Mouse (Mus musculus) liver, embryonic 13.5 days (tissue): ENCODE measurements at regions not wholly inside any gene's neighbourhood (a gene's known extent, or its start where the extent isn't known, plus 50 kb on each side); places are given as distances from the start of the nearest gene placed in this dataset.
"Not testable (repeated sequence)": the region's sequence is repeated elsewhere in the genome, so short reads cannot be mapped to it uniquely, and the experiment has no call there.

Experiments used
- ATAC-seq: fragments of 200-750 bp; cut with Nextera tagmentation; 2 replicates; pipeline ENCODE4 v1.8.0; 2017; ENCODE audit warnings: low read depth, mild to moderate bottlenecking, moderate number of reproducible peaks, moderate library complexity
- DNase-seq: peaks from one replicate; pipeline ENCODE4 v3.0.0; 2022
- H3K27ac ChIP-seq: fragments of 300-500 bp; sonication (generic); 2 replicates; pipeline ENCODE4 v1.5.1; 2015; ENCODE audit warnings: moderate library complexity, mild to moderate bottlenecking, inconsistent platforms
- H3K27me3 ChIP-seq: fragments of 300-500 bp; sonication (generic); 2 replicates; pipeline ENCODE4 v1.6.1; 2015; ENCODE audit warnings: mild to moderate bottlenecking, inconsistent platforms
- H3K36me3 ChIP-seq: fragments of 300-500 bp; sonication (generic); 2 replicates; pipeline ENCODE4 v1.6.1; 2015; ENCODE audit warnings: mild to moderate bottlenecking, inconsistent platforms
- H3K4me1 ChIP-seq: fragments of 300-500 bp; sonication (generic); replicated peaks from 2 replicates; pipeline ENCODE4 v1.6.1; 2015; ENCODE audit warnings: inconsistent platforms
- H3K4me2 ChIP-seq: fragments of 300-500 bp; sonication (generic); 2 replicates; pipeline ENCODE4 v1.6.1; 2015; ENCODE audit warnings: inconsistent platforms, mild to moderate bottlenecking, moderate library complexity
- H3K4me3 ChIP-seq: fragments of 300-500 bp; sonication (generic); replicated peaks from 2 replicates; pipeline ENCODE4 v1.5.1; 2015; ENCODE audit warnings: mild to moderate bottlenecking, inconsistent platforms
- H3K9ac ChIP-seq: fragments of 300-500 bp; sonication (generic); 2 replicates; pipeline ENCODE4 v1.6.1; 2015; ENCODE audit warnings: mild to moderate bottlenecking, inconsistent platforms
- H3K9me3 ChIP-seq: fragments of 300-500 bp; sonication (generic); replicated peaks from 2 replicates; pipeline ENCODE4 v1.6.1; 2016; ENCODE audit warnings: inconsistent platforms
- WGBS: fragments of 180-500 bp; shearing (Covaris S2); methylation state at CpG from one replicate; pipeline ENCODE4 v1.1.7; 2015; ENCODE audit not compliant: insufficient replicate concordance; 5-methylcytosine and 5-hydroxymethylcytosine counted together

- H3K4me2 ChIP-seq, result no peak overlapping the region
- H3K36me3 ChIP-seq, result no peaks in the 10 kb centered on the region
- no peak overlapping the region for H3K4me3 ChIP-seq
- H3K9ac ChIP-seq, result no peak overlapping the region
- H3K27me3 ChIP-seq, result no peaks in the 10 kb centered on the region
- H3K27ac ChIP-seq, result no peak overlapping the region
- no peaks in the 10 kb centered on the region for H3K9me3 ChIP-seq
- DNase-seq (no peak), ATAC-seq (no peak)
- H3K4me1 ChIP-seq, result no peaks in the 10 kb centered on the region
- WGBS, result 68% methylated on average over 3 of the region's 3 CpGs
These were observed 218.6 kb upstream of the Nsun6 start for GRCm38 (mm10) chr2:15273446-15273845.

GRCm38 (mm10) chr2:15260486-15261165 lies 205.8 kb upstream of the Nsun6 start:
- no peak overlapping the region for H3K9ac ChIP-seq

GRCm38 (mm10) chr2:15242276-15242675 lies 187.4 kb upstream of the Nsun6 start:
- 58% methylated on average over 1 of the region's 1 CpGs for WGBS

More at GRCm38 (mm10) chr2:15260486-15261165, 205.8 kb upstream of the Nsun6 start:
- ATAC-seq (no peak), DNase-seq (no peak)
- Histone ChIP-seq H3K4me3 (no peak overlapping the region), H3K36me3 (no peaks in the 10 kb centered on the region), H3K27ac (no peak overlapping the region), H3K27me3 (no peaks in the 10 kb centered on the region), H3K9me3 (no peaks in the 10 kb centered on the region), H3K4me2 (no peak overlapping the region), H3K4me1 (no peaks in the 10 kb centered on the region)
- WGBS, result 28% methylated on average over 4 of the region's 4 CpGs

GRCm38 (mm10) chr2:15221910-15222309 lies 167.0 kb upstream of the Nsun6 start:
- no peak overlapping the region for H3K9ac ChIP-seq
- H3K4me1 ChIP-seq, result no peaks in the 10 kb centered on the region
- no peaks in the 10 kb centered on the region for H3K9me3 ChIP-seq
- no peaks in the 10 kb centered on the region for H3K36me3 ChIP-seq
- H3K27me3 ChIP-seq, result no peaks in the 10 kb centered on the region
- no peak for ATAC-seq
- no peak for DNase-seq
- H3K4me3 ChIP-seq, result no peak overlapping the region
- no peak overlapping the region for H3K27ac ChIP-seq
- 35% methylated on average over 4 of the region's 4 CpGs for WGBS
- no peak overlapping the region for H3K4me2 ChIP-seq

More at GRCm38 (mm10) chr2:15242276-15242675, 187.4 kb upstream of the Nsun6 start:
- H3K4me2 ChIP-seq, H3K4me1 ChIP-seq, H3K27ac ChIP-seq, H3K4me3 ChIP-seq, H3K27me3 ChIP-seq, H3K9ac ChIP-seq, DNase-seq, H3K36me3 ChIP-seq, H3K9me3 ChIP-seq, ATAC-seq: not testable (repeated sequence)

- 50% methylated on average over 1 of the region's 1 CpGs for WGBS
- Histone ChIP-seq H3K27me3 (no peaks in the 10 kb centered on the region), H3K4me1 (no peaks in the 10 kb centered on the region), H3K36me3 (no peaks in the 10 kb centered on the region), H3K27ac (no peak overlapping the region), H3K4me2 (no peak overlapping the region), H3K9ac (no peak overlapping the region), H3K9me3 (no peaks in the 10 kb centered on the region), H3K4me3 (no peak overlapping the region)
- ATAC-seq, result no peak
- no peak for DNase-seq
These were observed 133.2 kb upstream of the Nsun6 start for GRCm38 (mm10) chr2:15188091-15188490.

- H3K36me3 ChIP-seq, result no peaks in the 10 kb centered on the region
- H3K27ac ChIP-seq, result no peak overlapping the region
- DNase-seq (no peak), ATAC-seq (no peak)
- no peaks in the 10 kb centered on the region for H3K9me3 ChIP-seq
- no peaks in the 10 kb centered on the region for H3K4me1 ChIP-seq
- H3K4me3 ChIP-seq, result no peak overlapping the region
- no peaks in the 10 kb centered on the region for H3K27me3 ChIP-seq
- H3K9ac ChIP-seq, result no peak overlapping the region
- WGBS, result 50% methylated on average over 3 of the region's 3 CpGs
- H3K4me2 ChIP-seq, result no peak overlapping the region
These were observed 126.1 kb upstream of the Nsun6 start for GRCm38 (mm10) chr2:15181000-15181399.

GRCm38 (mm10) chr2:15166435-15167024 lies 111.7 kb upstream of the Nsun6 start:
- no peak for ATAC-seq
- no peak overlapping the region for H3K4me2 ChIP-seq
- H3K9me3 ChIP-seq, result no peaks in the 10 kb centered on the region
- no peaks in the 10 kb centered on the region for H3K36me3 ChIP-seq
- DNase-seq, result no peak
- no peak overlapping the region for H3K4me3 ChIP-seq
- H3K27me3 ChIP-seq, result no peaks in the 10 kb centered on the region
- no peak overlapping the region for H3K9ac ChIP-seq
- peaks cover 38% of the 10 kb centered on the region for H3K4me1 ChIP-seq
- H3K27ac ChIP-seq, result no peak overlapping the region

- H3K9me3 ChIP-seq, result no peaks in the 10 kb centered on the region
- no peak overlapping the region for H3K4me3 ChIP-seq
- no peaks in the 10 kb centered on the region for H3K27me3 ChIP-seq
- H3K36me3 ChIP-seq, result no peaks in the 10 kb centered on the region
- H3K9ac ChIP-seq, result no peak overlapping the region
- H3K4me1 ChIP-seq, result peaks cover 38% of the 10 kb centered on the region
- H3K4me2 ChIP-seq, result no peak overlapping the region
- 0 out of 2 replicates have a peak overlapping the region, but pooled peaks have one; percentile 39 for H3K27ac ChIP-seq
- DNase-seq (no peak), ATAC-seq (peak; percentile 45; the same call in 1 of the 2 replicates)
- 55% methylated on average over 3 of the region's 3 CpGs for WGBS
These were observed 111.0 kb upstream of the Nsun6 start for GRCm38 (mm10) chr2:15165830-15166229.

GRCm38 (mm10) chr2:15163732-15164418 lies 109.0 kb upstream of the Nsun6 start:
- peak overlapping the region; percentile 18; the same call in 1 of the 2 replicates for H3K9ac ChIP-seq
- ATAC-seq, result peak; percentile 97
- H3K36me3 ChIP-seq, result no peaks in the 10 kb centered on the region
- 20% methylated on average over 6 of the region's 6 CpGs for WGBS
- no peaks in the 10 kb centered on the region for H3K27me3 ChIP-seq
- H3K9me3 ChIP-seq, result no peaks in the 10 kb centered on the region
- peak overlapping the region; percentile 55 for H3K4me2 ChIP-seq
- peaks cover 42% of the 10 kb centered on the region for H3K4me1 ChIP-seq
- peak overlapping the region; percentile 89 for H3K27ac ChIP-seq
- DNase-seq, result peak; percentile 64
- H3K4me3 ChIP-seq, result no peak overlapping the region; the same call in 1 of the 2 replicates

GRCm38 (mm10) chr2:15161831-15162230 lies 107.0 kb upstream of the Nsun6 start:
- 63% methylated on average over 1 of the region's 1 CpGs for WGBS
- ATAC-seq, result no peak

GRCm38 (mm10) chr2:15157622-15158021 lies 102.8 kb upstream of the Nsun6 start:
- H3K4me3 ChIP-seq, result no peak overlapping the region
- peaks cover 12% of the 10 kb centered on the region for H3K4me1 ChIP-seq
- no peaks in the 10 kb centered on the region for H3K36me3 ChIP-seq
- H3K9ac ChIP-seq, result no peak overlapping the region
- no peaks in the 10 kb centered on the region for H3K9me3 ChIP-seq
- DNase-seq (no peak), ATAC-seq (no peak)
- H3K27ac ChIP-seq, result no peak overlapping the region
- H3K27me3 ChIP-seq, result no peaks in the 10 kb centered on the region
- H3K4me2 ChIP-seq, result no peak overlapping the region

More at GRCm38 (mm10) chr2:15161831-15162230, 107.0 kb upstream of the Nsun6 start:
- Histone ChIP-seq H3K27me3 (no peaks in the 10 kb centered on the region), H3K27ac (no peak overlapping the region), H3K9me3 (no peaks in the 10 kb centered on the region), H3K36me3 (no peaks in the 10 kb centered on the region), H3K4me3 (no peak overlapping the region), H3K9ac (no peak overlapping the region), H3K4me2 (no peak overlapping the region), H3K4me1 (peaks cover 42% of the 10 kb centered on the region)
- no peak for DNase-seq
